In the genomic region with DNA sequence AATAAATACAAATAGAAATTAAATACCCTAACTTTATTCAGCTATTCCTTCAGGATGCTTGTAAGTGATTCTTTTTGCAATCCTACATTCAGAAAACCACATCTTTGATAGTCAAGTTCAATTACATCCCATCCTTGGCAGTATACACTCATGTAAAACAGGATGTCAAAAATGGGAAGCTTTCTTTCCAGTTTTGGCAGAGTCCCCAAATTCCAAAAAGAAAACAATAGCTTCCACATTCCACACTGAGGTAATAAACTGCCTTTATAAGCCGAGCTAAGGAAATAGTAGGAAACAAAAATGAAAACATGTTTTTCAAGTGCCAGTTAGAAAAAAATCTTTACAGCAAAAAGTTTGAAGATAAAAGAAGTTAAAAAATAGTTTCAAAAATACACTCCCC, we compare ENCODE assay signal across 22 mouse cellular contexts. TPM values are rescaled to one million over a fixed set of nuclear protein-coding genes. Genes with fewer than 3 reads are reported as not detected.
DNase-seq lines count a peak whose midpoint lies in the region; ATAC-seq lines count a peak whose summit lies in the region.
"Had no signal": no experiment of that assay in that cellular context is flagged by ENCODE, and none has a peak within 500 bp of the region (broad histone marks: within the 10 kb centered on the region; RNA-seq: fewer than 3 reads in every experiment).

No protein-coding gene starts in this region.

- no peak overlapping the region for H3K4me3 ChIP-seq in hindbrain, embryonic 14.5 days (replicated peaks; ENCODE audit: low read length)
- no peak overlapping the region for H3K4me3 ChIP-seq in hindbrain, embryonic 11.5 days (ENCODE audit: low read depth, low read length)
- H3K4me3 ChIP-seq in lung, embryonic 15.5 days = no peak overlapping the region
- H3K4me3 ChIP-seq: erythroblast, embryonic 14.5 days; hindbrain, embryonic 15.5 days; midbrain, embryonic 12.5 days; myocyte; neural tube, embryonic 15.5 days had no signal

- DNase-seq in gastrocnemius, adult 18-20 months (ENCODE audit: low spot score) = peak; percentile 15
- DNase-seq in gastrocnemius, postnatal 4 days (ENCODE audit: low spot score in 2 of 2) = no peak
- peak; percentile 25 for DNase-seq in hindbrain, embryonic 14.5 days (ENCODE audit: low spot score)
- DNase-seq in hindbrain, embryonic 11.5 days (ENCODE audit: low spot score) = no peak
- no peak for DNase-seq in lung, postnatal 4 days
- peak; percentile 30 for DNase-seq in lung, postnatal 36 days
- no peak for DNase-seq in cerebellum, adult 18-20 months
- DNase-seq: adrenal gland, adult 8-10 months; cerebellum, adult 11-12 months; cerebellum, postnatal 36 days; liver; thymus, postnatal 4 days had no signal

- H3K9me3 ChIP-seq in hindbrain, embryonic 14.5 days (ENCODE audit: control insufficient read depth, low read length) = no peaks in the 10 kb centered on the region
- H3K9me3 ChIP-seq in hindbrain, embryonic 11.5 days (ENCODE audit: control insufficient read depth, low read length) = no peaks in the 10 kb centered on the region
- no peaks in the 10 kb centered on the region for H3K9me3 ChIP-seq in lung, embryonic 15.5 days
- H3K9me3 ChIP-seq: hindbrain, embryonic 15.5 days; midbrain, embryonic 12.5 days; neural tube, embryonic 15.5 days had no signal

- ATAC-seq in hindbrain, embryonic 14.5 days (ENCODE audit: low FRiP score) = no peak
- no peak for ATAC-seq in hindbrain, embryonic 11.5 days (ENCODE audit: low FRiP score)
- no peak for ATAC-seq in lung, embryonic 15.5 days (ENCODE audit: borderline replicate concordance, extremely low read depth, low FRiP score, low TSS enrichment)
- ATAC-seq: forebrain, embryonic 16.5 days; intestine, embryonic 16.5 days had no signal

- no peaks in the 10 kb centered on the region for H3K27me3 ChIP-seq in hindbrain, embryonic 14.5 days (ENCODE audit: control insufficient read depth, insufficient read depth, low read length)
- no peaks in the 10 kb centered on the region for H3K27me3 ChIP-seq in hindbrain, embryonic 11.5 days (ENCODE audit: control insufficient read depth, insufficient read depth, low read length)
- H3K27me3 ChIP-seq in lung, embryonic 15.5 days = no peaks in the 10 kb centered on the region
- H3K27me3 ChIP-seq: hindbrain, embryonic 15.5 days; midbrain, embryonic 12.5 days; neural tube, embryonic 15.5 days had no signal

- no peaks in the 10 kb centered on the region for H3K4me1 ChIP-seq in hindbrain, embryonic 14.5 days (replicated peaks; ENCODE audit: control insufficient read depth, insufficient read depth, low read length)
- no peaks in the 10 kb centered on the region for H3K4me1 ChIP-seq in hindbrain, embryonic 11.5 days (replicated peaks; ENCODE audit: control insufficient read depth, insufficient read depth, low read length)
- H3K4me1 ChIP-seq in lung, embryonic 15.5 days = no peaks in the 10 kb centered on the region
- H3K4me1 ChIP-seq: hindbrain, embryonic 15.5 days; midbrain, embryonic 12.5 days; neural tube, embryonic 15.5 days had no signal

- no peak overlapping the region for H3K9ac ChIP-seq in hindbrain, embryonic 14.5 days
- no peak overlapping the region for H3K9ac ChIP-seq in hindbrain, embryonic 11.5 days (ENCODE audit: low read depth, low read length)
- H3K9ac ChIP-seq in lung, embryonic 15.5 days = no peak overlapping the region
- H3K9ac ChIP-seq: hindbrain, embryonic 15.5 days; midbrain, embryonic 12.5 days; neural tube, embryonic 15.5 days had no signal

- no peaks in the 10 kb centered on the region for H3K36me3 ChIP-seq in hindbrain, embryonic 14.5 days (replicated peaks; ENCODE audit: control insufficient read depth, insufficient read depth)
- no peaks in the 10 kb centered on the region for H3K36me3 ChIP-seq in hindbrain, embryonic 11.5 days (ENCODE audit: control insufficient read depth, insufficient read depth, low read length)
- H3K36me3 ChIP-seq in lung, embryonic 15.5 days = no peaks in the 10 kb centered on the region
- H3K36me3 ChIP-seq: hindbrain, embryonic 15.5 days; midbrain, embryonic 12.5 days; neural tube, embryonic 15.5 days had no signal

- 57% methylated on average over 1 of the region's 1 CpGs for WGBS in hindbrain, embryonic 14.5 days
- WGBS in hindbrain, embryonic 11.5 days = 65% methylated on average over 1 of the region's 1 CpGs
- WGBS in lung, embryonic 15.5 days = 38% methylated on average over 1 of the region's 1 CpGs

- no peak overlapping the region for H3K4me2 ChIP-seq in hindbrain, embryonic 14.5 days (replicated peaks)
- no peak overlapping the region for H3K4me2 ChIP-seq in hindbrain, embryonic 11.5 days (replicated peaks; ENCODE audit: low read depth, low read length)
- H3K4me2 ChIP-seq in lung, embryonic 15.5 days = peak overlapping the region; percentile 10; the same call in 1 of the 2 replicates
- H3K4me2 ChIP-seq: hindbrain, embryonic 15.5 days; midbrain, embryonic 12.5 days; neural tube, embryonic 15.5 days had no signal

- H3K27ac ChIP-seq in hindbrain, embryonic 14.5 days = no peak overlapping the region
- no peak overlapping the region for H3K27ac ChIP-seq in hindbrain, embryonic 11.5 days (ENCODE audit: low read depth, low read length)
- no peak overlapping the region for H3K27ac ChIP-seq in lung, embryonic 15.5 days
- H3K27ac ChIP-seq: hindbrain, embryonic 15.5 days; midbrain, embryonic 12.5 days; neural tube, embryonic 15.5 days had no signal

RNA-seq across cellular contexts. Expression of a gene that starts 57.7 kb away (rescaled TPM):
- total RNA-seq in gastrocnemius, adult 18-20 months (2021) = 10 to 100 TPM in 1 of 2 experiments, 1 to 10 TPM in 1; 4.7 to 10.7 TPM
- total RNA-seq in gastrocnemius, postnatal 4 days (2021) = 10 to 100 TPM; 60.0 to 68.9 TPM
- polyA plus RNA-seq in hindbrain, embryonic 14.5 days (2014; fragmentation: Nextera tagmentation; extraction: Ambion mirVana) = 0.61 and 0.84 TPM in 2 replicates
- 4.9 and 6.8 TPM in 2 replicates for polyA plus RNA-seq in hindbrain, embryonic 11.5 days (2014; fragmentation: Nextera tagmentation; extraction: Ambion mirVana)
- 30.0 and 34.2 TPM in 2 replicates for polyA plus RNA-seq in lung, embryonic 15.5 days (2015; fragmentation: Nextera tagmentation; extraction: Ambion mirVana)
- total RNA-seq: layer of hippocampus, postnatal 14 days had no signal
- polyA plus RNA-seq: erythroblast, embryonic 14.5 days; forebrain, embryonic 16.5 days; testis, adult 2 months had no signal

Comparison
In these comparisons a context has a peak if more than half of its experiments do, and no peak if none do; other contexts are left out.
1. DNase-seq: peak in gastrocnemius, adult 18-20 months (single experiment), hindbrain, embryonic 14.5 days (single experiment) and lung, postnatal 36 days (single experiment); none in gastrocnemius, postnatal 4 days (0 of 2), hindbrain, embryonic 11.5 days (single experiment), lung, postnatal 4 days (0 of 2) and cerebellum, adult 18-20 months (0 of 2).